Mouse (Mus musculus) small intestine, adult 2 months (tissue): Measurements from ENCODE around the gene St6galnac3.

ENCODE experiments used
- CTCF ChIP-seq: fragments of 200-500 bp; IDR thresholded peaks from 2 replicates; pipeline ENCODE4 v1.5.1; 2012; ENCODE audit warnings: low read depth, mild to moderate bottlenecking, control low read depth, inconsistent platforms, low read length, moderate library complexity, mixed read lengths; ENCODE audit not compliant: insufficient replicate concordance, insufficient read length; ENCODE audit errors: extremely low read depth
- POLR2A ChIP-seq: fragments of 200-500 bp; IDR thresholded peaks from 2 replicates; pipeline ENCODE4 v1.6.1; 2012; ENCODE audit warnings: low read depth, mild to moderate bottlenecking, control low read depth, inconsistent platforms, low read length, moderate library complexity

DNA sequence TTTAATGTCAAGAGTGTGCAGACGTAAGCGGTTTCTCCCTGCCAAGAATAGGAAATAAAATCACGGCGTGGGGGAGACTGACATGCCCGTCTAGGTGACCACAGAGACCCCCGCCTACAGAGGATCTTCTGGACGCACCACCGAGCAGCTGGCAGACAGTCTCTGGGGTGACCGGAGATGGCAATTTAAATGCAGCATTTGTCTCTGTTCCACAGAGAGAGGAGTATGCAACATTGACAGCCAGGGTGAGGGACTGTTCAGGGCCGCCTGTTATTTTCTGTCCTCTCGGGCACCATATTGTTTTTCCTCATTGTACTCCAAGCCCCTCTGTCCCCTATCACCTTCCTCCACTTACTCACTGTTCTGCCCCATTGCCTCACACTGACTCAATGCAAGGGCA is 555.2 kb downstream of the St6galnac3 start:
- TF ChIP-seq CTCF: no peak
- no peak for TF ChIP-seq POLR2A
